Mouse (Mus musculus) bone marrow macrophage, adult 2 months (primary cell): ENCODE results near the gene Apbb2. TPM values are rescaled to one million over a fixed set of nuclear protein-coding genes. Genes with fewer than 3 reads are reported as not detected.

Source experiments
- H3K27ac ChIP-seq: 2 replicates; pipeline ENCODE4 v1.5.1; 2012; ENCODE audit warnings: low read depth, low read length; ENCODE audit not compliant: insufficient read depth
- H3K4me1 ChIP-seq: 2 replicates; pipeline ENCODE4 v1.6.1; 2012; ENCODE audit warnings: low read length; ENCODE audit not compliant: control insufficient read depth, insufficient read depth
- H3K4me3 ChIP-seq: 2 replicates; pipeline ENCODE4 v1.5.1; 2012; ENCODE audit warnings: mild to moderate bottlenecking, low read length, moderate library complexity; ENCODE audit not compliant: insufficient read depth
- CTCF ChIP-seq: IDR thresholded peaks from 2 replicates; pipeline ENCODE4 v1.5.1; 2012; ENCODE audit warnings: low read depth, mild to moderate bottlenecking, low read length, moderate library complexity
- POLR2A ChIP-seq: IDR thresholded peaks from 2 replicates; pipeline ENCODE4 v1.6.1; 2012; ENCODE audit warnings: mild to moderate bottlenecking, low read depth, low read length, borderline replicate concordance
- polyA plus RNA-seq: library from polyadenylated mRNA; stranded (reverse); fragments of >200 nt; gene quantifications from 2 replicates; pipeline ENCODE4 v1.2.4, GENCODE M21; 2012; ENCODE audit not compliant: missing spikeins, insufficient read depth, insufficient read length

Apbb2 gene
- polyA plus RNA-seq, 1 experiment, result 22.5 TPM

DNA sequence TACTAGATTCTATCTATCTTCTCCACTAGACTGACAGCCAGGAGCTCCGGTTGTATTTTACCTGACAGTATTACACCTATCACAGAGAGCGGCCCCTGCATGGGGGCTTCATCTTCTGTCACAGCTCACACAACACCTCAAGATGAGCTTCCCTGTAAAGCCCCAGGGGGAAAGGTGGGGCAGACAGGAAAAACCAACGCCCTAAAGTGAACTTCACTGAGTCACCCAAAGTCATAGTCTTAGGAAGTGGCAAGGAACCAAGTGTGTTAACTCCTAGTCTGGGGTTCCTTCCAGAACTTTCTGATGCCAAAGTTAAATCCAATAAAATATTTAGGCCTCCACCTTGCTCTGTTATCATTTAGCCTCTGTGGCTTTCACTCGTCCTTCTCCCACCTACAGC, 39.5 kb downstream of the Apbb2 start:
- Histone ChIP-seq H3K4me3 (no peak overlapping the region), H3K27ac (no peak overlapping the region), H3K4me1 (peaks cover 10% of the 10 kb centered on the region)
- TF ChIP-seq CTCF (no peak), POLR2A (no peak)

DNA sequence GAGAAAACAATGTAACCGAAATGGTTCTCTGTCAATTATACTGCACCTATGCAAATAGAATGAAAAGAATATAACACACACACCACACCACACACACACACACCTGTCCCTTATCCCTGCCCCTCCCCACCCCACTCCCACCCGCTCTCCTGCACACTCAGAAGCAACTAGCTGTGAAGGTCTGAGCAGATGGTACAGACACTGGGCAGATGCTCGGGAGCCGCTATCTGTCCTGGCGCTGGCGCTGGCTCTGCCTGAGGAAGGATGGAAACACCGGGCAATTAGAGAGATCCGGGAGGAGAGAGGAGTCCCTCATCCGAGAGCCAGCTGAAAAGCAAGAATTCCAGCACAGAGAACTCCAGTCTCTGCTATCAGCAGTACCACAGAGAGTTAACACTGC, 42.3 kb downstream of the Apbb2 start:
- peaks cover 24% of the 10 kb centered on the region for H3K4me1 ChIP-seq
- no peak overlapping the region for H3K4me3 ChIP-seq
- H3K27ac ChIP-seq, result no peak overlapping the region
- no peak for TF ChIP-seq POLR2A
- TF ChIP-seq CTCF, result no peak

DNA sequence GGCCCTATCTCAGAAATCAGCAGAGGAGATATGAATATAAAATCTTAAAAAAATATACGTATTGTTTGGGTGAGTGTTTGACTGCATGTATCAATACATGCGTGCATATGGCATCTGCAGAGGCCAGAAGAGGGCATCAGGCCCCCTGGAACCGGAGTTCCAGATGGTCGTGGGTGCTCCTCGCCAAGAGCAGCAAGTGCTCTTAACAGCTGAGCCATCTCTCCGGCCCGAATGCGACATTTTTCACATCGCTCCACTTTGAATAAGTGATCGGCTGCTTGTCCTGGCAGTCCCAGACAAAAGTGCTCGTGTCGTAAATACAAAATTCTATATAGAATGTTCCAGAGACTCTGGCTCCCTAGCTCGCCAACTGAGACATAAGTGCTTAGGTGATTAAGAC, 43.4 kb downstream of the Apbb2 start:
- peaks cover 24% of the 10 kb centered on the region for H3K4me1 ChIP-seq
- no peak overlapping the region for H3K27ac ChIP-seq
- H3K4me3 ChIP-seq, result no peak overlapping the region
- TF ChIP-seq POLR2A, result no peak

DNA sequence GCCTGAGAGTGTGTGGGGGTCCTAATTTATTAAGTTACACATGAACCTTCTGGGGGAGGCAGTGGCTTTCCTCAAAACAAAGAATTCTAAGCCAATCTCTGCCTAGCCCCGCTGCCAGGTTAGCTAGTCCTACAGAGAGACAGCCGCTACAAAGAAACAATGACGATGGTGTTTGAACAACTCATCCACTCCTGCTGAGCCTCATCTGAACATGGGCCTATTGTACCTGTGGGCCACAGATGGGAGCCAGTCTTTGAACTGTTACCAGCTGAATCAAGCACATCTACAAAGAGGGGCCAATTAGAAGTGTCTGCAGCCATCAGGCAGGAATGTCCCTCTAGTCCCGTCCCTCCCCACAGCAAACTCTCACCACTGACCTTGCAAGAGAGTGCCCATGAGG, 45.3 kb downstream of the Apbb2 start:
- TF ChIP-seq POLR2A (no peak), CTCF (no peak)
- Histone ChIP-seq H3K4me3 (no peak overlapping the region), H3K4me1 (peaks cover 17% of the 10 kb centered on the region), H3K27ac (no peak overlapping the region)

DNA sequence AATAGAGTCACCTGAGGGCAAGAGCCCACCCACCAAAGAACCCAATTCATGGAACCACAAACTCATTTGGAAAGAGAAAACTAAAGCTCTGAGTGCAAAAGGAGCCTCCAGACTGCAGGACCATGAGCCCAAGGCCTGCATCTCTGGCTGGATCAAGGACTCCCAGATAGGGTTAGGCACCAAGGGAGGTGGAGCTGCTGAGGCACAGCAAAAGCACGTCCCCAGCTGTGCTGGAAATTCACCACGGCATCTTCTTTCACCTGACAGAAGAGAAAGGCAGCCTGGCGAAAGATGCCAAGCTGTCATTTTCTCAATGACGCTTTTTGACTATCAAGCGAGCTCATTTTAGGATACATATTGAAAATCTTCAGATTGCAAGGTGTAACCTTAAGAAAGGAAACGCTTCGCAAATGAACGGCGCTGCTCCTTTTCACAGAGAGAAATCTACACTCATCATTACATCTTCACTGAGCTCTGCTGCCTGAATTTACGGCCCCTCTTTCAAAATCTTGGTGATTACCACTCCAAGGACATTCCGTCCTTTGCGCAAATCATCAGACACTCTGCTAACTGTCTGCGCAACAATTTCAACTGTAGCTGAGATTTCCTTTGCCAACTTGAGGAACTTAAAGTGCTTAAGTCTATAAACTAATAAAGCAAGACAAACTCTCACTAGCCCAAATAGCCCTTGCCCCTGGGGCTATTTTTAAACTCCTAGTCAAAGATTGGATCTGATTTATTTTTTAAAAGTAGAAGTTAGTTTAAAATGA, 46.3 kb downstream of the Apbb2 start:
- peaks cover 17% of the 10 kb centered on the region for H3K4me1 ChIP-seq
- no peak overlapping the region for H3K4me3 ChIP-seq
- TF ChIP-seq POLR2A, result no peak
- TF ChIP-seq CTCF, result no peak
- H3K27ac ChIP-seq, result no peak overlapping the region

DNA sequence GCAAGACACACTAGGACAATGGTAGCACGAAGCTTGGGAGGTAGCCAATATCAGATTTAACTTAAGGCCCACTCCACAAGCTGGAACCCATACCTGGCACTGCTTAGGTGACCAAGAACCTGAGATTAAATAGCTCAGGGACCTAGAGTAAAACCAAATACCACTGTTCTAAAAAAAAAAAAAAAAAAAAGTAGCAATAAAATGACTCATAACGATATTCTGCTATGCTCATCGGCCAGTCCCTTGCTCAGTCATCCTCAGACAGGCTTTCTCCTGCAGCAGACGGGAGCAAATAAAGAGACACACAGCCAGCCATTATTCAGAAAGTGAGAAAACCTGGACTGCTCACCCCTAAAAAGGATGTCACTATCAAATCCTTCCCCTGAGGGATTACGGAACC, 47.9 kb downstream of the Apbb2 start:
- TF ChIP-seq POLR2A (no peak), CTCF (no peak)
- H3K27ac ChIP-seq, result no peak overlapping the region

DNA sequence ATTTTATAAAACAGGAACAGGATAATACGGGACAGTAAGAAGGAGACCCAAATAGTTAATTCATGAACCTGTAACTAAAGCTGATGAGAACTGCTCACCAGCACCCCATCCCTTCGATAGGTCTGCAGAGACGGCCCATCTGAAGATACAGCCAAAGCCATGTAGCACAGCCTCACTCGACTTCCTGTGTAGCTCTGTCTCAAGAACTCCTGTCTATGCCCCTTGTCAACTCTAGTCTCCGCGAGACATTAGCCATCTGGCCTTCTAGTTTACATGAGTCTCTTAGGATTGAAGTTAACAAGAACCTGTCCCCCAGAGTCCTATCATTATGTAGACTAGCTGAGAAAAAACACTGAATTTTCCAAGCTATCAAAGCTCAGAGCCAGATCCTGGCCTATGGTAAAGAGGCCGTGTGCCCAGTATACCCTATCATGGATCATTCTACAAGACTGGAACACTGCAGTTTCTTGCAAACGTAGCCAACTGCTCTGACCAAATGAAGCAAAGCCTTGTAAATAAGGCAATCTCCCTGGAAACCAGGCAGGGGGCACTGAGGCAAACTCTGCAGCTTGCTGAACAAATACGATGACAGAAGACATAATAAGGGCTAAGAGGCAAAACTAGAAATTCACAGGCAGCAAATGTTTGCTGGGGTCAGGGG, 49.3 kb downstream of the Apbb2 start:
- H3K27ac ChIP-seq, result no peak overlapping the region
- H3K4me3 ChIP-seq, result no peak overlapping the region
- H3K4me1 ChIP-seq, result peaks cover 13% of the 10 kb centered on the region
- no peak for TF ChIP-seq POLR2A
- TF ChIP-seq CTCF, result no peak

More for the DNA sequence above, 47.9 kb downstream of the Apbb2 start:
- Histone ChIP-seq H3K4me1 (peaks cover 13% of the 10 kb centered on the region), H3K4me3 (no peak overlapping the region)

DNA sequence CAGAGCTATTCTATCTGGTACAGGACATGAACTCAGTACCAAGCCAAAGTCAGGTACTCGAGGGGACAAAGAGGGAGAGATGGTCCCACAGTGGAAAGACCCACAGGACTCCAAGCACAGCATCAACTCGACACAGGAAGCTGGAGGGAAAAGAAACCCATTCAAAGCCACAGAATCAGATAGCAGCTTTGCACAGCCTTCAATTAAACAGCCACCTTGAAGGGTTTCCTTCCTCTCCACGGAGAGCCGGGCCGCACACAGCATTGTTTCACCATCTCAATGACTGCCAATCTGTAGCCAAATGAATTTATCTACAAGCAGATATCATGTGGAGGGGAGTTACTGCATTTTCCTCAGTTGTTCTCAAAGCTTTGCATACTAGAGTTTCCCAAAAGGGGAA, 50.6 kb downstream of the Apbb2 start:
- Histone ChIP-seq H3K4me1 (peaks cover 7% of the 10 kb centered on the region), H3K27ac (no peak overlapping the region), H3K4me3 (no peak overlapping the region)
- TF ChIP-seq POLR2A, result no peak

DNA sequence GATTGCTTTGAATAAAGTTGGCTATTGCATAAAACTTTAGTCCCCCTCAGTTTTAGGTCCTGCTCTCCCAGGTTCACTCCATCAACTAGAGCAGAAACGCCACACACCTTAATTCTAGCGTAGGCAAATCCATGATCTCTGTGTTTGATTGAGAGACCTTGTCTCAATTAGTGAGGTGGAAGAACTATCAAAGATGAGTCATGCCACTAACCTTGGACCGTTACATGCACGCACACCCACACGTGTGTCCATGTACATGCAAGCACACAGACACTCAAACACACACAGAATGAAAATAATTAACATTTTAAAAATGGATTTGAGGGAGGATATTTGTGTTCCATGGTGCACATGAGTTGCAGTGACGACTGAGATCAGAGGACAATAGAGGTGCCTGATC, 51.2 kb downstream of the Apbb2 start:
- H3K4me3 ChIP-seq, result no peak overlapping the region
- H3K27ac ChIP-seq, result no peak overlapping the region
- TF ChIP-seq POLR2A, result no peak
- no peak for TF ChIP-seq CTCF
- peaks cover 2% of the 10 kb centered on the region; the same call in 1 of the 2 replicates for H3K4me1 ChIP-seq

DNA sequence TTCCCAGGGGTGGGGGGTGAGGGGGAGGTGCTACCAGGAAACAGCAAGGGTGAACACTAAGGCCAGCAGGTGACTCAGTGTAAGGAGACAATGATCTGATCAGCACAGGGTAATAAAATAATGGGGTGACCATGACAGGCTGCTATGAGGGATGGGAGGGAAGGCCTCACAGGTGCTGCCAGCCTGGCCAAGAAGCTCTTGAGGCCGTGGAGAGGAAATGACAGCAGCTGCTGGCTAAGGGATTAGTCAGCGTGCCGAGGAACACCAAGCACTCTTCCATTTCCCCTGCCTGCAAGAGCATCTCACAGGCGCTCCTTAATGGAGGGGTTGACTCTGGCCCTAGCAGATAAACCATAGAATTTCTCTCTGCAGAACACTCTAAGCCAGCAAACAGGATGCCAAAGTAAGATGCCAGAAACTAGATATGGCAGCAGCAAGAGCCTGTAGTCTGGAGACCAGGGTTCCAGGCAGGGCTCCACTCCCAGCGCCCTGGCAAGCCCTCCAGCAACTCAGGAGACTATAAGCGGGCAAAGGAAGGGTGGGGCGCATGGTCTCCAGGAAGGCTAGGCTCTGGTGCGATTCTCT, 58.9 kb downstream of the Apbb2 start:
- TF ChIP-seq CTCF (no peak), POLR2A (no peak)
- peaks cover 24% of the 10 kb centered on the region for H3K4me1 ChIP-seq
- H3K4me3 ChIP-seq, result no peak overlapping the region
- no peak overlapping the region for H3K27ac ChIP-seq
